Mouse (Mus musculus) midbrain, embryonic 14.5 days (tissue): Measurements from ENCODE around the gene Grin1. TPM values are rescaled to one million over a fixed set of nuclear protein-coding genes. Genes with fewer than 3 reads are reported as not detected.

ENCODE experiments used
- ATAC-seq: fragments of 200-750 bp; cut with Nextera tagmentation; 2 replicates; pipeline ENCODE4 v1.8.0; 2017; ENCODE audit warnings: moderate number of reproducible peaks, moderate library complexity; ENCODE audit not compliant: low FRiP score, low TSS enrichment
- DNase-seq: peaks from one replicate; pipeline ENCODE4 v3.0.0-alpha.2; 2015
- H3K27ac ChIP-seq: fragments of 300-500 bp; sonication (generic); replicated peaks from 2 replicates; pipeline ENCODE4 v1.5.1; 2014; ENCODE audit warnings: mild to moderate bottlenecking, low read depth, low read length, moderate library complexity
- H3K27me3 ChIP-seq: fragments of 300-500 bp; sonication (generic); 2 replicates; pipeline ENCODE4 v1.6.1; 2014; ENCODE audit warnings: low read length, control low read depth, mixed read lengths; ENCODE audit not compliant: control insufficient read depth, insufficient read depth
- H3K36me3 ChIP-seq: fragments of 300-500 bp; sonication (generic); 2 replicates; pipeline ENCODE4 v1.6.1; 2014; ENCODE audit warnings: low read length, control low read depth; ENCODE audit not compliant: control insufficient read depth, insufficient read depth
- H3K4me1 ChIP-seq: fragments of 300-500 bp; sonication (generic); 2 replicates; pipeline ENCODE4 v1.6.1; 2014; ENCODE audit warnings: mild to moderate bottlenecking, antibody characterized with exemption, low read length, control low read depth; ENCODE audit not compliant: control insufficient read depth, insufficient read depth
- H3K4me2 ChIP-seq: fragments of 300-500 bp; sonication (generic); 2 replicates; pipeline ENCODE4 v1.6.1; 2014; ENCODE audit warnings: mild to moderate bottlenecking, low read length, moderate library complexity
- H3K4me3 ChIP-seq: fragments of 300-500 bp; sonication (generic); replicated peaks from 2 replicates; pipeline ENCODE4 v1.5.1; 2014; ENCODE audit warnings: low read depth, low read length
- H3K9ac ChIP-seq: fragments of 300-500 bp; sonication (generic); replicated peaks from 2 replicates; pipeline ENCODE4 v1.6.1; 2014; ENCODE audit warnings: mild to moderate bottlenecking, low read length, moderate library complexity
- H3K9me3 ChIP-seq: fragments of 300-500 bp; sonication (generic); 2 replicates; pipeline ENCODE4 v1.6.1; 2016; ENCODE audit warnings: low read length, control low read depth, mixed read lengths; ENCODE audit not compliant: control insufficient read depth
- WGBS: fragments of 180-500 bp; shearing (Covaris S2); extraction: QIAGEN DNeasy Blood & Tissue Kit; methylation state at CpG from one replicate; pipeline ENCODE4 v1.1.7; 2014; 5-methylcytosine and 5-hydroxymethylcytosine counted together
- polyA plus RNA-seq: library from polyadenylated mRNA; unstranded; fragments of >200 nt; fragmentation: Nextera tagmentation; extraction: Ambion mirVana; gene quantifications from 2 replicates; pipeline ENCODE4 v1.2.1, GENCODE M21; 2014

Grin1 gene
- polyA plus RNA-seq, 1 experiment from 2014 or later = 40.5 TPM

DNA sequence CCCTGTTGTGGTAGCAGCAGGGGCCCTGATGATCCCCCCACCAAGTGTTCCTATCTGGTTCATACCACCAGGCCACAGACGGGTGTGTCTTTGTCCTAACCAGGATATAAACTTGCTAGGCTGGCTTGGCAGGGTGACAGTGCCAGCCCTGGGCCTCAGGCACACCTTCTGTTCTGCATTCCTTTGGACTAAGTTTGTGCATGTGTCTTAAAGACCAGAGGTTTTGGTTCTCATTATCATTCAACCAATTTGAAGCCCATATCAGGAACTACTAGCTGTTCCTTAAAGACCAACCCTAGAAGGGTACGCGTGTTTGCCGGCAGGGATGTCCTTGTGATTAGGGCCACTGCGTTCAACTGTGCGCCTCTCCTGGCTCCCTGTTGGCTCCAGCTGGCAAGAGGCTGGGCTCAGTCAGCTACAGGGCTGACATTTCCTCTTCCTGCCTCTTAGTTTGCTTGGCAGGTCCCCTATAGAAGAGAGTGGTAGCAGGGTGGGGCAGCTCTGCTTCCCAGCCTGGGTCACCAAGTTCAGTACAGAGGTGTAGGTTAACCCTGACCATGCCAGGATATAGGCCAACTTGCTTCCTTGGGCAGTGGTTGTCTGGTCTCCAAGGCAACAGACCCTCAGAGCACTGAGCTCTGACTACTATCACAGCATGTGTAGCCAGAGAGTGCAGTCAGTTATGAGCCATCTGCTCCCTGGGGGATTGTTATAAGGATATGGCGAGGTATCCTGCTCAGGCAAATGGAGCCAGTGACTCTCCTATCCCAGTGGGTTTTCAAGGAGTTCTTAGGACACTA, 31.9 kb downstream of the Grin1 start:
- Histone ChIP-seq H3K9ac (no peak overlapping the region), H3K4me3 (no peak overlapping the region), H3K27ac (no peak overlapping the region), H3K4me2 (no peak overlapping the region), H3K9me3 (no peaks in the 10 kb centered on the region), H3K27me3 (peaks cover 35% of the 10 kb centered on the region), H3K36me3 (peaks cover 41% of the 10 kb centered on the region), H3K4me1 (0 out of 2 replicates have a peak, but pooled peaks cover 5% of the 10 kb centered on the region)
- DNase-seq (no peak), ATAC-seq (no peak)
- WGBS = 54% methylated on average over 7 of the region's 7 CpGs

DNA sequence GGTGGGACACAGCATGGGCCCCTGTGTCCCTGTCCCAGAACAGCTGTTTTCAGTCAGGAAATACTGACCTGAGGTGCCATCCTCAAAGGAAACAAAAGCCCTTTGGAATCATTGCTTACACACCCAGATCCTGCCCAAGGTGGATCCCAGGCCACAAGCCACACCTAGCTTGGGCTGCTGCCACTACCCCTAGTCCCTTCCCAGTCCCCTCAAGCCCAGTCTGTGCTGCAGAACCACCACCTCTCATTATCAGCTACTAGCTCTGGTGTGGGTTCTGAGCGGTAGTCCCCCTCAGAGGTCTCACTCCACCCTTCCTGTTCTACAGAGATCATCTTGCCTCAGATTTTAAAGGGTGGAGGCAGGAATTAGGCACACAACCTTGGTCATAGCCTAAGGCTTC, 32.7 kb downstream of the Grin1 start:
- Histone ChIP-seq H3K9me3 (no peaks in the 10 kb centered on the region), H3K36me3 (peaks cover 46% of the 10 kb centered on the region), H3K4me3 (no peak overlapping the region), H3K9ac (no peak overlapping the region), H3K4me1 (0 out of 2 replicates have a peak, but pooled peaks cover 5% of the 10 kb centered on the region), H3K27ac (no peak overlapping the region), H3K4me2 (no peak overlapping the region), H3K27me3 (peaks cover 27% of the 10 kb centered on the region)
- no peak for DNase-seq
- 85% methylated on average over 1 of the region's 1 CpGs for WGBS
- no peak for ATAC-seq

DNA sequence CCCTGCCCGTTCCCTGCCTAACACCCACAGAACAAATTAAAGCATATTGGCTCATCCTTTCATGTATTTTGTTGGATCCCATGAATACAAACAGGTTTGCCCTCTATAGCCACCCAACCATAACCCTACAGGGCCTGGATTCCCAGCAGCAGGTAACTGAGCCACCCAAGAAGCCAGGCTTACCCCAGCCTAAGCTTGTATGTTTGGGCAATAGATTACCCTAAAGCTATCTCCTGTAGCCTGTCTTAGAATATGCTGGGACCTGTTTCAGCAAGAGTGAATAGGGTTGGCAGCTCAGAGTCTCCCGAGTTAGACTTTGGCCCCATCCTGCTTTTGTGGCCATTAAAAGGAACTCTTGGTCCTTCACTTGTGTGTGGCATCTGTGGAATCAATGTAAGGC, 33.4 kb downstream of the Grin1 start:
- Histone ChIP-seq H3K4me3 (no peak overlapping the region), H3K27me3 (peaks cover 20% of the 10 kb centered on the region), H3K4me1 (0 out of 2 replicates have a peak, but pooled peaks cover 1% of the 10 kb centered on the region), H3K36me3 (peaks cover 54% of the 10 kb centered on the region), H3K4me2 (no peak overlapping the region), H3K9me3 (no peaks in the 10 kb centered on the region), H3K9ac (no peak overlapping the region), H3K27ac (no peak overlapping the region)
- ATAC-seq (no peak), DNase-seq (no peak)
- WGBS = 92% methylated on average over 2 of the region's 2 CpGs

DNA sequence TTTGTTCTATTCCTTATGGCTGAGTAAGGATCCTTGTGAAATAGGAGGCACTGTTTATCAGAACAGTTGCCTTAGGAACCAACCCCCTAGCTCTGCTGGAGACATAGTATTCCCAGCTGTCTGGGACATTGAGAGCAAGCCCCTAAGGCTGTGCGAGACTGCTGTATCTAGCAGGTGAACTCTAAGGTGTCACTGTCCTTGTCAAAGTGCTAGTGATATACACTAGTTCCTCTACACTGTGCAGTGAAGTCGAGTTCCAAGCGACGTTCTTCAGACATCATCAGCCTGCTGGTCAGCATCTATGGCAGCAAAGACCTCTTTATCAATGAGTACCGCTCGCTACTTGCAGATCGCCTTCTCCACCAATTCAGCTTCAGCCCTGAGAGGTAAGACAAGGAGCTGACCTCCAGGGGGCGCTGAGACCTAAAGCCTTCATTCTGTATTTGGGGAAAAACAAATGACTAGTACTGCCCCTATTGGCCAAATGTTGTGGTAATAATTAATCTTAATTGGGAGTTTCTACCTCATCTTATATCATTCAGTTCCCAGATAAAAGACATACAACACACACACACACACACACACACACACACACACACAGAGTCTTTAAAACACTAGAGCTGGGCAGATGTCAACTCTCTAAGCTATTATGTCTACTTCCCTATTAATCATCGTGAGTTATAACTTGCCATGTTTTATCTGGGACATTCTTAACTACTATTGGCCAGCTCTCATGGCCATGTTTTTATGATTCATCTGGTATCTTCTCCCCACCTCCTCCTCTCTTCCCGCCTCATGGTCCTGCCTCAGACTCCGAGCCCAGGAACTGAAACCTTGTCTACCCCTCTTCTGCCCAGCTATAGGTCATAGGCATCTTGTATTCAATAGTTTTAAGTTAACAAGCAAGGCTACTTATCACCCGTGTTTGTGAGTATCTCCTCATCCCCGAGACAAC, 39.8 kb downstream of the Grin1 start:
- ATAC-seq (no peak), DNase-seq (peak; percentile 90)
- no peak overlapping the region for H3K27ac ChIP-seq
- H3K9me3 ChIP-seq = no peaks in the 10 kb centered on the region
- H3K4me3 ChIP-seq = no peak overlapping the region
- no peak overlapping the region for H3K9ac ChIP-seq
- no peak overlapping the region for H3K4me2 ChIP-seq
- 61% methylated on average over 13 of the region's 13 CpGs for WGBS
- peaks cover 94% of the 10 kb centered on the region for H3K36me3 ChIP-seq
- H3K27me3 ChIP-seq = no peaks in the 10 kb centered on the region
- H3K4me1 ChIP-seq = no peaks in the 10 kb centered on the region

DNA sequence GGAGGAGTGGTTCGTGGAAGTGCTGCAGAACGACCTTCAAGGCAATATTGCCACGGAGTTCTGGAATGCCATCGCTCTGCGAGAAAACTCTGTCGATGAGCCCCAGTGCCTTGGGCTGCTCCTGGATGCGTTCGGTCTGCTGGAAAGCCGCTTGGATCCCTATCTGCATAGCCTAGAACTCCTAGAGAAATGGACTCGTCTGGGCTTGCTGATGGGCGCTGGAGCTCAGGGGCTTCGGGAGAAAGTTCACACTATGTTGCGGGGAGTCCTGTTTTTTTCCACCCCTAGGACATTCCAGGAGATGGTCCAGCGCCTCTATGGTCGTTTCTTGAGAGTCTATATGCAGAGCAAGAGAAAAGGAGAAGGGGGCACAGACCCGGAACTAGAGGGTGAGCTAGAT, 46.0 kb downstream of the Grin1 start:
- WGBS = 39% methylated on average over 16 of the region's 16 CpGs
- H3K9ac ChIP-seq = peak overlapping the region; percentile 82
- peak overlapping the region; percentile 83 for H3K4me3 ChIP-seq
- peaks cover 71% of the 10 kb centered on the region for H3K36me3 ChIP-seq
- H3K4me2 ChIP-seq = peak overlapping the region; percentile 98
- H3K9me3 ChIP-seq = no peaks in the 10 kb centered on the region
- H3K4me1 ChIP-seq = peaks cover 23% of the 10 kb centered on the region
- DNase-seq (no peak), ATAC-seq (no peak)
- no peak overlapping the region for H3K27ac ChIP-seq
- no peaks in the 10 kb centered on the region for H3K27me3 ChIP-seq

DNA sequence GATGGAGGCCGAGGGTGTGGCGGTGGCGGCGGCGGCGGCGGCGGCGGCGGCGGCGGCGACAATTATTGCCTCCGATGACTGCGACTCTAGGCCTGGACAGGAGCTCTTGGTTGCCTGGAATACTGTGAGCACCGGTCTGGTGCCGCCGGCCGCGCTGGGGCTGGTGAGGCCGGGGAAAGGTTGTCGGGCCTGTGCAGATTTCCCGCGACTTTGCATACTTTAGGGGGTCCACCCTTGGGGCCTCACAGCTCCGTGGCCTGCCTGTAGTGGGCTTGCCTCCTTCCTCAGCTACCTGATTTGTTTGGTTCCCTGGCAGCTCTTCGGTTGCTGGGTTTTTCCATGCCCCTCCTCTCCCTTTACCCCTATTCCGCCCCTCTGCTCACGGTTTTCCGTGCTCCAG, 46.5 kb downstream of the Grin1 start:
- WGBS = under 1% methylated on average over 29 of the region's 29 CpGs
- no peaks in the 10 kb centered on the region for H3K27me3 ChIP-seq
- DNase-seq (no peak), ATAC-seq (peak; percentile 62)
- H3K4me3 ChIP-seq = peak overlapping the region; percentile 83
- H3K4me1 ChIP-seq = peaks cover 26% of the 10 kb centered on the region
- peak overlapping the region; percentile 98 for H3K4me2 ChIP-seq
- H3K9me3 ChIP-seq = no peaks in the 10 kb centered on the region
- H3K36me3 ChIP-seq = peaks cover 66% of the 10 kb centered on the region
- H3K9ac ChIP-seq = peak overlapping the region; percentile 82
- peak overlapping the region; percentile 83 for H3K27ac ChIP-seq

DNA sequence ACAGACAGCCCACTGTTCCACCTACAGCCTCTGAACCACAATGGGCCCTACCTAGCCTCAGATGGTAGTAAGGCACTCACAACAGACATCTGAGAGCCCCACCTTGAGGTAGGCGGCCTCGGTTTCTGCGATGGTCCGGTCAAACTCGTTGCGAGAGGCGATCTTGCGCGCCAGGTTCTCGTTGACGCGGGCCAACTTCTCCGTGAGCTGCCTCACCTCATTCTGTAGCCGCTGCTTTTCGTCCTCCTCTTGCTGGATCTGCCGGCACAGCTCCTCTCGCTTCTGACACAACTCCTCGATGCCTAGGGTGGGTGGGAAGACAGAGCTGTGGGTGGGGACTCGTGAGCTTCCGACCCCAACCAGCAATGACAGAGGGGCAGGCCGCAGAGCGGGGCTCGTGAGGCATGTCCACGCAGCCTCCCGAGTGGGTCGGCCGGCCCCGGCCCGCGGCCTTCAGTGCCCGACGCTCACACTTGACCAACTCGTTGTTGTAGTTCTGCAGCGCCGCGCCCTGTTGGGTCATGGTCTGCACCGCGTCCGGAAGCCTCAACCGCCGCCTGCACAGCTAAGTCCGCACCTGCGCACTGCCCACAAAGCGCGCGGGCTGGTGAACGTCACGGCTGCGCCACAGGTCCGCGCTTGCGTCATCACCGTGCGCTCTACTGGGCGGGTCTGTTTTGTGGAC, 47.0 kb downstream of the Grin1 start, which contains the start of the genes Ssna1 and Anapc2:
Ssna1 (minus strand) TSS at position 612 of the 685 bp plus-strand sequence.
Anapc2 (plus strand) TSS at position 652 of the 685 bp plus-strand sequence.
- Histone ChIP-seq H3K4me1 (peaks cover 31% of the 10 kb centered on the region), H3K36me3 (peaks cover 61% of the 10 kb centered on the region), H3K27me3 (no peaks in the 10 kb centered on the region), H3K4me3 (peak within 1 kb of the TSS; percentile 83), H3K4me2 (peak within 1 kb of the TSS; percentile 98), H3K27ac (peak within 1 kb of the TSS; percentile 83), H3K9me3 (no peaks in the 10 kb centered on the region), H3K9ac (peak within 1 kb of the TSS; percentile 82)
- DNase-seq (peak; percentile 99), ATAC-seq (peak; percentile 96)
- WGBS = under 1% methylated on average over 55 of the region's 55 CpGs

DNA sequence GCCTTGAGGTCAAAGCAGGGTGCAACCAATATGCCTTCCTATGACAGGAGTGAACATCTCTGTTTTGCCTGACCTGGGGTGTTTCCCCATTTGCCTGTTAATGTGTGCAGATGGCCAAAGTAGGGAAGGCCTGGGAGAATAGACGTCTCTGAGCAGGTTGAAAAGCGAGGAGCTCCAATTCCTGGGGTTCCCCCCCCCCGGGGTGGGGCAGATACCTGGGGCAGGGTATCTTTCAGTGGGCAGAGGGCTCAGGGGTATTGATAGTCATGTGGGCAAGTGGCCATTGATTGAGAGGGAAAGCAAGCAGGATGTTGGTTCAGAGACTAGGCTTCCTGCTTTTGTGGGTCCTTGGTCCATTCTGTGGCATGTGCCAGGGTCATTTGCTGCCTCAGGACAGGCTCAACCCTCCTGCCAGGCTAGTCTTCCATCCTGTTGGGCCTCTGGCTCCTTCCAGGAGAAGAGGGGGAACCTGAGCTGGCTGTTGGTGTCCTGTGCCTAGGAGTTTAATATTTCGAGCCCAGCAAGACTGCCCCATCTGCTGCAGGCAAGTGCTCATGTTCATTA, 51.2 kb downstream of the Grin1 start:
- 78% methylated on average over 4 of the region's 4 CpGs for WGBS
- Histone ChIP-seq H3K27me3 (peaks cover 9% of the 10 kb centered on the region), H3K4me3 (no peak overlapping the region), H3K27ac (no peak overlapping the region), H3K4me2 (no peak overlapping the region), H3K9ac (no peak overlapping the region), H3K4me1 (peaks cover 60% of the 10 kb centered on the region), H3K36me3 (peaks cover 27% of the 10 kb centered on the region), H3K9me3 (no peaks in the 10 kb centered on the region)
- ATAC-seq (no peak), DNase-seq (no peak)
